Mouse (Mus musculus) hindlimb bud, embryonic 11.5 days (tissue): ENCODE measurements around the gene Cep57l1.

Source experiments
- DNase-seq: peaks from one replicate; pipeline ENCODE4 v3.0.0-alpha.2; 2012; ENCODE audit warnings: low read depth, low spot score; ENCODE audit errors: extremely low spot score

The Cep57l1 gene

DNA sequence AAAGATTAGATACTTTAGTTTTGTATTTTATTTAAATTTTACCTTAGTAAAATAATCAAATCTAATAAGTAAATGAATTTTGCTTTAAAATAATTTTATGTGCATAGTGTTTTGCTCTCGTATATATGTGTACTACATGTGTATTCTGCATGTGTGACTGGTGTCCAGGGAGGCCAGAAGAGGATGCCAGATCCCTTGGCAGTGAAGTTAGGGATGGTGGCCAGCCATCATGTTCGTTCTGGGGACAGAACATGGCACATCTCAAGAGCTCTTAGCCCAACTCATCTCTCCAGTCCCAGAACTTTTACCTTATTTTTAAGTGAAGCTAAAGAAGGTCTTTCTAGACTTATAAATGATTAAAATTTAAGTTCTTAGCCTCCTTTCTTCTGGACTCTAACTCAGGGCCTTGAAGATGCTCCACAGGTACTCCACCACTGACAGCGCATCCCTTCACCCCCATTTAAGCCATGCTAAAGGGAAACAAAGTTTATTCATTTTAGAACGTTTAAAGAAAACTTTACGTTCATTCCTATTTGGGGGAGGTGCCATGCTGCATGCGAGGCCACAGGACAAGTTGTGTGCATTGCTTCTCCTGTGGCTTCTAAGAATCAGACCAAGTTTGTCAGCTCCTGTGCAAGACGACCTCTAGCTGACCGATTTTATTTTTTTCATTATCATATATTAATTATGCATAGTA, 8.5 kb upstream of the Cep57l1 start:
- DNase-seq = no peak

DNA sequence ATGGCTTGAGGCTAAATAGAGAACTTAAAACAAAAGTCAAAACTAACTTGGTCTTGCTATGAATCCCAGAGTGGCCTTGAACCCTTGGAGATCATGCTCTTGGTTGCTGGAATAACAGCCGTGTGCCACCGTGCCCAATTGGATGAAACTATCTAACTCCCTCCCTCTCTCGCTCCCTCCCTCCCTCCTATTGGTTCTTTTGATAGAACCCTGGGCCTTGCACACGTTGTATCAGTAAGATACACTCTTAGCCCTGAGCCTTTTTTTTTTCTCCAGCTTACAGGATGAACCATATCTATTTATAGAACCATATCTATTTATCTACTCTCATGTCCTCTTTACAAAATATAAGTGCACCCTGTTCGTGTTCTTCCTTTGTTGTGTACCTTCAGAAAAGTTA, 6.8 kb upstream of the Cep57l1 start:
- no peak for DNase-seq

DNA sequence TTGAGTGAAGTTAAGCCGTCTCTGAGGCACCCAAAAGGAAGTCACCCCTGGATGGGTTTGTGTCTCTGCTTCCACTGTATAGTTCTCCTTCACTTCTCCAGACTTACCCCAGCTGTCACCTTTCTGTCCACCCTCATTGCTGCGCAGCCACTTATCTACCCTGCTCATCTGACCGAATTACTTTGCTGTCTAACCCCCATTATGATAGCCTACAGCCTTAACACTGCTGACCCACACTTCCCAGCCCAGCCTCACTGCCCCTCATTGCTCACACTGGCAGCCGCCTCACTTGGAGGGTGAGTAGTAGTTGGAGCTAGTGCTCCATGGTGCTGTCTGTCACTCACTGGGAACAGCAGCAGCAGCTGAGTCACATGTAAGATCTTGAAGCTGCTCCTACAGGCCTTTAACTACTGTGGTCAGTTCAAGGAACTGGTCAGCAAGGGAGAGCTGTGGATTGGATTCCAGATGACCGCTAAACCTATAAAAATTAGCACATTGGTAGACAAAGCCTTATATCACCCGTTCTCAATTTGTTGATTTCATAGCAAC, 4.7 kb upstream of the Cep57l1 start:
- DNase-seq = no peak

DNA sequence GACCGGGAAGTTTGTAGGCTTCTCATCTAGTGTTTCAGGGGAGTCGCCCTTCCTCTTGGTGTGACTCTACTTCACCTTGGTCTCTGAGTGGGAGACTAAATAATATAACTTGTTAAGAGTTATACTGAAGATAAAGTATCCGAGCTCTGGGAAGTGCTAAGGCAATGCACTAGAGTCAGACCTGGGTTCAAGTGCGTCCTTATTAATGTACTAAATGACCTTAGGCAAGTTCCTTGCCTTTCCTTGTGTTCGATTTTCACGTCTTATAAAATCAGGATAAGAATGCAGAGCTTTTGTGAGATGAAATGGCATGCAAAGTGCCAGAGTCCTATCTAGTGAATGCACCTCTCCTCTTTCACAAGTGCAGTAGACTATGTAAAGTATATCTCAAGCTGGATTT, 2.9 kb upstream of the Cep57l1 start:
- DNase-seq = no peak

DNA sequence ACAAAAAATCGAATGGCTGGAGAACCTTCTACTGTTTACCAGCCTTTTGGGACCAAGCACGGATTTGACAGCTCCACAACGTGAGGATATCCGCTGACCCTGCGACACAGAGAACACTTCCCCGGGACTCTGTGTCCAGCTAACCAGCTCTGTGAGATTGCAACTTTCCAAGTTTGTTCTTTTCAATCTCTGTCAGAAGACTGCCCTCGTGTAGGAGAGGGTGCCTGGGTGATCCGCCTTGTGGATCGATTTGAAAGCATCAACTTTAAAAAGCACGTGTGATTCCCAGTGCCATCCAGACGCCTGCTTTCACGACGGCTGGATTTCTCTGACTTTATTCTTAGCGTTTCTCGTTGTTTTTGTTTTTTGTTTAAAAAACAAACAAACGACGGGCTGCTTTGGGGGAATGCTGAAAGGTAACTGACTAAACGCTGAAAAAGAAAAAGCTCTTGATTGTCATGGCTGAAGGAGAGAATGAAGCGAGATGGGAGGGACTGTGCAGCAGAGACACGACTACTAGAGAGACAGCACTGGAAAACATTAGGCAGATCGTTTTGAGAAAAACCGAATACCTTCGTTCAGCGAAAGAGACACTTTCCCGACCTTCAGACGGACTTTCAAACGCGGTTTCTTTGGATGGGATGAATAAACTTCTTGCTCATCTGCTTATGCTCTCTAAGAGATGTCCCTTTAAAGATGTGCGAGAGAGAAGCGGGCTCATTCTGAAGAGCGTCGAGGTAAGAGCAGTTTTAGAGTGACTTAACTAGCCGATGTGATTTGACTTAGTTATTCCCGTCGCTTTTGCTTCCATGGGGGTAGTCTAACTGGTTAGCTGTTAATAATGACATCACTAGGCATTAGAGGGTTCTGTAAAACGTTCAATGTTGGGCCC, 1.1 kb upstream of the Cep57l1 start:
- no peak for DNase-seq

DNA sequence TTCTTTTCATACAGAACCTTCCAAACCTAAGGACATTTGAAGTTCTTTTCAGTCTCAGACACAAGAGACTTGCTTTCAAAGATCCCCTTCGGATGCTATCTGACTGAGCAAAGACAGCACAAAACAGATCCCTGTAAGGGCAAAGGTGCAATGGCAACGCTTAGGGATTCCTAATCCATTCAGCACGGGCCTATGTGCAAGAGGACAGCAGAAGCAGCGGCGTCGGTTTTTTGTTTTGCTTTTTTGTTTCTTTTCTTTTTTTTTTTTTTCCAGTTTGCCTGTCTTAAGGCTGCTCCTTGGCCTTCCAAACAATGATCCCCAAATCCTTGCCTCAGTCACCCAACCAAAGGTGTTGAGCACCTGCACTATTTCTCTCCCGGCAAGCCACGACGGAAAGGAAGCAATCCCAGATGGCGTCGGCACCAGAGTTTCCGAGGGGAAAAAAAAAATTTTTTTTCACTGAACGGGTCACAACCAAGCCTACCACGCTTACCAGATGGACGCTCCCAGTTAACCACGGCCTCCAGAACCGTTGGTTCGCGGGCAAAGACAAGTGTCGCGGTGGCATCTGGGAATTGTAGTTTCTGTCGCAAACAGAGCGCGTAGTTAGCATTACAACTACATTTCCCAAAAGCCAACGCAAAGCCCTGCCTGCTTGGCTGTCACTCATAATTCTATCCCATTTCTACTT, 446 bp downstream of the Cep57l1 start:
- no peak for DNase-seq

DNA sequence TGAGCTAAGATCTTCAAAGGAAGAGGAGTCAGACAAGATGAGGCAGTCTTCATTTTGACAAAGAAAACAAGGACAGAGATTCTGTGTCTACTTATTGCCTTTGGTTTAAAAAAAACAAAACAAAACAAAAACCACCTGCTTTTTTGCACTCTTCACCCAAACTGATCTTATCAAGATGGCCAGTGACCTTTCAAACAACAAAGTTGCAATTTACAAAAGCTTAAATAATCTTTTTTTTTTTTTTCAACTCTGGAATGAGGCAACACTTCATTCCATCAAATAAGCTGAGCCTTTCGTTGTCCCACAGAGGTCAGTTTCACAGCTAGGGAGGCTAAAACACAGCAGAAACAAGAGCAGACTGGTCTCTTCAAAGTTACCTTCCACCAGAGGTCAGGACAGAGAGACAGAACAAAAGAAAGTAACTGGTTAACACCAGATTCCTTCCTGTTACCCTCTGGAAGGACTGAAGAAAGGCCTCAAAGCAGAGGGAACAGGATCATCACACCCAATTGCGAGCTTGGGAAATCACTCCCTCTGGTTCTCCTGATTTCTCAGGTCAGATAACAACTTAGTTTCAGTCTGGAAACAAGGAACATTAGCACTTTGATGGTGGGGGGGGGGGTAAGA, 3.8 kb downstream of the Cep57l1 start:
- no peak for DNase-seq

DNA sequence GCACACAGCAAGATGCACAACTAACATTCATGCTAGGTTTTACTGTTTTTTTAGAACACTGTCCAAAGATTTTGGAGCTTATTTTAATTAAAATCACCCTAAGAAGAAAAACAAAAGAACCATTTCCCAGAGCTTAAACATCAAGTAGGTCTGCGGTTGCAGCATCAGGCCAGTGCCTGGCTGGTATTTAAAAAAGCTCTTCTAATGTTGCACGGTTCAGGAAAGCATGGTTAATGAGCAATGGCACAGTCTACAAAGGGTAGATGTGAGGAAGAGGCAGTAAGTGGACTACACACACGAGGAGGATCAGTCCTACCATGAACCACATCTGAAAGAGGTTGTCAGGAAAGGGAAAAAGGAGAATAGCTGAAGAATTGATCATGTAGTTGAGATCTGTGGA, 5.0 kb downstream of the Cep57l1 start:
- no peak for DNase-seq

DNA sequence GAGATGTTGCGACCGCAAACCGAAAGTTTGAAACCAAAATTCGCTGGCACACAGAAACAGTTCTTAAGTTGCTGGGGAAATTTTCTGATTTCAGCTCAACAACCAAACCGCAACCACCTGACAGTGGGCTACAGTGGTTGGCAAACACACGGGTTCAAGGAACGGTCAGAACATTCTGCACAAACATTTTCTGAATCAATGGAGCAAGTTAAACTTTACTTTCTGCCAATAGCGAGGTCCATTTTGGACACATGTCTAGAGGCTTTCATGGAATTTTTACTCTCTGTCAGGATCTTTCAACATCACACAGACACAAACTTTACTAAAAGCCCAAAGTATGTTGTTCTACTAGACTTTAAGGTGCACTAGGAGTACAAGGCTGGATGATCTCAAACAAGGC, 6.2 kb downstream of the Cep57l1 start:
- no peak for DNase-seq

DNA sequence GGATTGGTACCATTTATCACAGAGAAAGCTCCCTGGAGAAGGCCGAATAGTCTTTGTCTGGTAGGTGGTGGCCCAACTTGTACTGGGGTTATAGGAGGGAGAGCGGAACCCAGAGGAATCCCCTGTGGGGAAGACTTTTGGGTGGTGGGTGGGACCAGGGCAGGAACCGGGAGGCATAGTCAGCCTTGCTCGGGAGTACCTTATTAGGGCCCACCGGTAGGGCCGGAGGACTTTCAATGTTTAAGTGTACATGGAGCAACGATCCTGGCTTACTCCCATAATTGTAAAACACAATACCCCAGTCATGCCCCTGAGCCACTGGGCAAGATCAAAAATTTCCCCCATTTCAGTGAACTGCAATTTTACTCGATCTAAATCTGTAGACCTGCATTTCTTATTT, 12.4 kb downstream of the Cep57l1 start:
- no peak for DNase-seq

DNA sequence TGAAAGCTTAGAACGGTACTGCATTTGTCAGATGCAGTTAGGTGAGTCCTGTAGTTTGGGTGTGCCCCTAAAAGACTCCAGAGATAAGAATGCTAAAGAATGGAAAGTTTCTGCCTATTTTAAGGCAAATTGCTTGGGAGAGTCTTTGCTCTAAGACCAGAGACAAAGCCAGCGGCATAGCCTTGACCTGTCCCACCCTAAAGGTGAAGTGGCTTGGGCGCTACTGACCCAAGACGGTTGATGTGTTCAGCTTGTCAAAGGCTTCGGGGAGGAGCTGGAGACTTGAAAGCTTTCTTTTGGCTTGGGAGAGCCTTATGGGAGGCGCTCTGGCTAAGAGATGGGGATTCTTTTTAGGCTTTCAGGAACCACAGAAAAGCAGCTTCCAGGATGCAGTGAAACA, 17.3 kb downstream of the Cep57l1 start:
- DNase-seq = no peak

DNA sequence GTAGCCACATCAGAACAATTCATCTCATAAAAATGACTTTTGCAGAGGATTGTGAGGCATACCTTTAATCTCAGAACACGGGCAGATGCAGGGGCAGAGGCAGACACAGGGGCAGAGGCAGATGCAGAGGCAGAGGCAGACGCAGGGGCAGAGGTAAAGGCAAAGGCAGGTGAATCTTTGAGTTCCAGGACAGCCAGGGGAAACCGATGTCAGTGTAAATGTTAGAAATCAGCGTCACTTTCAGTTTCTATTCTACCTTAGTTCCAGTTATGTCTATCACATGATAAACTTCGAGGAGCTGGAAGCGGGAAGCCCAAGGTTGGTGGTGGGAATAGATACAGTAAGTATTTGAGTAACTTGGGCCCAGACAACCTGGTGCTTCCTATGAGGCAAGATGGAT, 42.4 kb downstream of the Cep57l1 start:
- DNase-seq = no peak

DNA sequence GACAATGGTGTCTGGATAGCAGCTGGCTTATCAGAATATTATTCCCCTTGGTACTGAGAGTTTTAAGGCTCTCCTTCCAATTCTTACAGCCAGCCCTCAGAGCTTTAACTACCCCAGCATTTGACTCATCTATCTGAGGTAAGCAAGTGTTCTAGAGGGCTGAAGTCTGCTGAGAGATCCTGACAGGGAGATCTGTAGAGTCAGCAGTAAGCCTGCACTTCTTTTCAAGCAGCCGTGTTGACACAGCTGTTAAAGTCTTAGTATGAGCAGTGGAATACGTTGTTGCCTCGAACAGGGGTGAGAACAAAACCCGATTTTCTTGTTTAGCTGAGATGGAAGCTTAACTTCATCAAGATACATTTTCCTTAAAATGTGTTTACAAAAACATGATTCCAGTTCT, 43.4 kb downstream of the Cep57l1 start:
- DNase-seq = no peak

DNA sequence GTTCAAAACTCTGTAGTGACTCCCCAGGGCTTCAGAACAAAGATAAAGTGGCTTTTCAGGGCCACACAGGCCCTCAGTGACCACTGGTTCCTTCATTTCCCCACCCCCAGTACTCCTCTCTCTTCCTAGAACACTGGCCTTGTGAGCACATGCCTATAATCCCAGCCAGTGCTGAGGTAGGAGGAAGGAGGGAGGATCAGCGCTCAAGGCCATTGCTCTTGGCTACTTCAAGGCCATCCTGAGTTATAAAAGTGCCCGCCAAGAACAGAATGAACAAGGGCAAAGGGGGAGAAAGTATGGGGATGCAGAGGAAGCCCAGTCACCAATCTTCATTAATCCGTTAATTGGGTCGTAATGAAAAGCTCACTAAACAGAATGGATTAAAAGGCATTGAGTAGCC, 44.1 kb downstream of the Cep57l1 start:
- DNase-seq = no peak

DNA sequence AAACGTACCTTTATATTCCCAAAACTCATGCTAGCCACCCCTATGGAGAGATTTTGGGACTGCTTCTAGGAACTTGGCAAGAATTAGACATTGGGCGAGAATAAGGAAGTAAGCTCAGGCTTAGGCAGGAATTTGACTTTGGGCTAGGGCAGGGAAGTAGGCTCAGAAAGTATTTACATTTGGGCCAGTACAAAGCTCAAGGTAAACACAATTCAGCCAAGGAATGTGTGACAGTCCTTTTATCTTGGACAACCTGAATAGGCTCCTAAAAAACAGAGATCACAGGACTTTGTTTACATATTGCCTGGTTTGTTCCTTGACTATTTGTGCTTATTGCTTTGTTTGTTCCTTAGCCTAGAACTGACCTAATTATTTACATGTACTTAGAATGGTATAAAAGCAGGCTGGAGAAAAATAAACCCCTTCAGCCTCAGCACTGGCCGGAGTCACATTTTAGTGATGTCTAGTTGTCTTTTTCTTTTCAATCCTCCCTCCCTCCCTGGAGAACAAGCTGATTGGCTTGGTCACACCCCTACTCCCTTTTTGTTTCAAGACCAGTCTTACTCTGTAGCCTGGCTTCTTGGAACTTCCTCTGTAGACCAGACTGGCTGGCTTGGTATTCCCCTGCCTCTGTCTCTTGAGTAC, 45.8 kb downstream of the Cep57l1 start:
- DNase-seq = no peak

DNA sequence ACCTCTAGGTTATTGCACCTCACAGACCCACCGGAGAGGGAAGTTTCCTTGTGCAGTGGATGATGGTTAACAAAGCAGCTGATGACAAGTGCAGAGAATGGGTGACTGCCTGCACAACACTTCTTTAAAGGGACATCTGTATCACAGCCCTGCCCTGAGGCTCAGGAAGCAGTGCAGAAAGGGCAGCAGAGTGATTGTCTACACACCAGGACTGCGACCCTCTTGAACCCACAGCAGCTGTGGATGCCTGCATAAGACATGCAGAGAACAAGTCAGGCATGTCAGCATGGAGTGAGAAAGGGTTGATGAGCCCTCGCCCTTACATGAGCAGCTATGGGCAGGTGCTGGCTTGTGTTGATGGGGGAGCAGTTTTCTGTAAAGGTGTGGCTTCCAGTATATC, 48.8 kb downstream of the Cep57l1 start:
- DNase-seq = no peak

DNA sequence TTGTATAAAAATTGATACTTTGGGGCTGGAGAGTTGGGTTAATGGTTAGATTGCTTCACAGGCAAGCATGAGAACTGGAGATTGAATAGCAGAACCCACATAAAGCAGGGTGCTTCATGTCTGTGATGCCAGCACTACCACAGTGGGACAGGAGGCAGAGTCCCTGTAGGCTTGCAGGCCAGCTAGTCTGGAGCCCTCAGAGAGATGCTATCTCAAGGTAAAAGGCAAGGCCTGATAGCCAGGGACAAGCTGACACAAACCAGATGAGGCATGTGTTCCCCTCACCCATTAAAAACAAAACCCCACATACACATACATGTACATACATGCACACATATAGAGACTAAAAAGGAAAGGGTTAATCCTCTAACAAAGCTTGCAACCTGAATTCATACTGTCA, 51.6 kb downstream of the Cep57l1 start:
- no peak for DNase-seq

DNA sequence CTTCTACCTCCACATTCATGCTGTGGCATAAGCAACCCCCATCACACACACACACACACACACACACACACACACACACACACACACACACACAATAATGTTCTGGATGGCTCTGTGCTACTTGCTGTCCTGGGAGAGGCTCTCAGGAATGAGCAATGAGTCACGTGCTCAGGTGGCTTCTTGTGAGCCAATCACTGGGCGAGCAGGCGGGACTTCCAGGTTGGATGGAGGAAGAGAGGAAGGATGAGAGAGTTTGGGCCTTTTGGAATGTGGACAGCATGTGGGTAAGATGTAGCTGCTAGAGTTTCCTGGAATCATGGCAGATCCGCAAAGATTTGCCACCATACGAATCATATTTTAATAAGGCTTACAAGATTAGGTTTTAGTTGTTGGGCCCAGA, 52.4 kb downstream of the Cep57l1 start:
- DNase-seq = no peak

DNA sequence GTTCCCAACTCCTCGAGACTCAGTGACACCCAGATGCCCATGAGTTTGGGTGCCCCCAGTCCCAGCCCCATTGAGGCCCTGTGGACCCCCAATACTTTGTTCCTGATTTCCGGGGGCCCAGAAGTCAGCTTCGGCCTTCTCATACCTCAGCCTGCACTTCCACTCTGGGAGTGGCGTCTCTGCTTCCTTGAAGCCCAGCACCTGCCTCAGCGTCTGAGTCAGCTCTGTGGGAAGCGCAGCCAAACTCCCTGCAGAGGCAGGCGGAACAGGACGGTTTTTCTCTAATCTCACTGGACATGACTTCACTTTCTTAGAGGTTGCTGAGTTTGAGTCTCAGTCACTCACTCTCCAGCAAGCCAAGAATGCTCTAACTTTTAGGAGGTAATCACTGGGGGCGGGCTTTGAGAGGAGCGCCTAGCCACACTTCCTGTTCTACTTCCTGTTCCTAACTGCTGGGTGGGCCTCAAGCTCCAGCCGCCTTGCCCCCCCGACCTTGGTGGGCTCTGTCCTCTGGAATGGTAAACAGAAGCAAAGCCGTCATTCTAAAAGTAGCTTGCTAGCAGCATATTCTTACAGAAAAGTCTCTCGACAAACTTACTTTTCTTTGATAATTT, 57.7 kb downstream of the Cep57l1 start:
- no peak for DNase-seq

DNA sequence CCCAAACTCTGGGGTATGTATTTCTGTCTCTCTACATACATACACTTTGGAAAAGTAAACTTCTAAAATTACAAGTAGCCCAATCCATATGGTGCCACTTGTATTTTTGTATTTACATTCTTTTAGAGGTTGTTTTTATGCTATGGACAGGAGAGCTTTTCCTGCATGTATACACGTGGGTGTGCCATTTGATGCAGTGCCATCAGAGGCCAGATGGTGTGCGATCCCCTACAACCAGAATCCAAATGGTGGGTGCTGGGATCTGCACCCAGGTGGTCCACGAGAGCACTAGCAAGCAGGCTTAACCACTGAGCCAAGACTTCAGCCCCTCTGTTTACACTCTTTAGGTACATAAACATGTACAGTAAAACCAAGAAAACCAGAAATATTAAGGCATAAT, 60.4 kb downstream of the Cep57l1 start:
- no peak for DNase-seq
